Mouse (Mus musculus): Measurements from ENCODE around the gene Olfr12. TPM values are rescaled to one million over a fixed set of nuclear protein-coding genes. Genes with fewer than 3 reads are reported as not detected.

The Olfr12 gene
- polyA plus RNA-seq, 1 experiment, result not detected

GRCm38 (mm10) chr1:92641514-92642272 is 24.1 kb downstream of the Olfr12 start, which contains the start of gene Cops9:
Gene Cops9, minus strand, starts transcription at chr1:92641985.
- DNase-seq (ENCODE audit: low spot score), result peak; percentile 81

DNA sequence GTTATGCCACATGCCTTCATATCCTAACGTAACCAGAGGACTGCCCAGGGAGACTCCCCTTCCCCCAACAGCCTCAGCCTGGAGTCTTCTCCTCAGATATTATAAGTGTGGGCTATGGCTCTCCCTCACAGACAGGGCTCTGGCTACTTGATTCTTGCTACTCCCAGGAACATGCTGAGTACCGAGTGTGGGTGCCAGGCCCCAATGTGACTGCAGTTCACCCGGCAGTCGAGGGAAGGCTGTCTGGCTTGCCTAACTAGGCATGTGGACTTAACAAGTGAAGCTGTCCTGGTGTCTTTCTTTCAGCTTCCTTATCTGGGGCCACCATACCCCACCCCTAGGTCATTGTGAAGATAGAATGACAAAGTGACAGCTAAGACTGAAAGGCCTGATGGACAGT is 26.1 kb downstream of the Olfr12 start:
- no peak for DNase-seq (ENCODE audit: low spot score)

GRCm38 (mm10) chr1:92644916-92645315 is 27.3 kb downstream of the Olfr12 start:
- no peak for DNase-seq (ENCODE audit: low spot score)

DNA sequence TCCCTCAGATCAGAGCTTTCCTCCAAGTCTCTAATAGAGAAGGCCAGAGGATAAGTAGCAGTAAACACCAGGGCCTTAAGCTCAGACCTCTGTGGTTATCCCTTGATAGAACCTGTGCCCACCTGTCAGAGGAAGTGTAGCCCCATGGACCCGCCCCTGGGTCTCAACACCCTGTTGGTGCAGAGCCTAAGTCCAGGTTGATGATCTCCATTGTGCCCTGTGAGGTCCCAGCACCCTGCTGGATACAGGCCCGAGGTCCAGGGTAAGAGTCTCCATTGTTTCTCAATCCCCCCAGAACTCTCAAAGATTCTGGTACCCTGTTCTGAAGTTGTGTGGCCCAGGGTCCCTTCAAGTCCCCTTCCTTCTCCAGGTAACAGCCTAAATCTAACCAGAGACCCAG is 28.5 kb downstream of the Olfr12 start:
- no peak for DNase-seq (ENCODE audit: low spot score)

DNA sequence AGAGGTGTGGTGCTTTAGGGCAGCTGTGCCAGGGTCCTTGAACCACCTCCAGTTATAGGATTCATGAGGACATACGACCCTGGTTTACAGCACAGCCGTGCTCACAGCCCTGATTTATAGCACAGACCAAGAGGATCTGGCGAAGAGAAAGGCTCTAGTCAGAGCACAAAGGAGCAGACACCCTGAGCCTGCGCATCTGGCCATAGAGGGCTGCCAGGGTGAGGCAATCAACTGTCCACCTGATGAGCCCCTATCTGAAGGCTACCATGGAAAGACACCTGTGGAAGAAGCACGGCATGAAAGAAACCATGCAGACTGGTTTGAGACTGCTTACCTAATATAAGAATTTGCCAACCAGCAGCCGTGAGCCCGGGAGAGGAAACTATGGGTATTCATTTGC is 29.0 kb downstream of the Olfr12 start:
- DNase-seq (ENCODE audit: low spot score), result no peak

- no peak for DNase-seq (ENCODE audit: low spot score)
Observed at GRCm38 (mm10) chr1:92647026-92647425, 29.4 kb downstream of the Olfr12 start.

GRCm38 (mm10) chr1:92647752-92648151 is 30.2 kb downstream of the Olfr12 start:
- peak; percentile 38 for DNase-seq (ENCODE audit: low spot score)

DNA sequence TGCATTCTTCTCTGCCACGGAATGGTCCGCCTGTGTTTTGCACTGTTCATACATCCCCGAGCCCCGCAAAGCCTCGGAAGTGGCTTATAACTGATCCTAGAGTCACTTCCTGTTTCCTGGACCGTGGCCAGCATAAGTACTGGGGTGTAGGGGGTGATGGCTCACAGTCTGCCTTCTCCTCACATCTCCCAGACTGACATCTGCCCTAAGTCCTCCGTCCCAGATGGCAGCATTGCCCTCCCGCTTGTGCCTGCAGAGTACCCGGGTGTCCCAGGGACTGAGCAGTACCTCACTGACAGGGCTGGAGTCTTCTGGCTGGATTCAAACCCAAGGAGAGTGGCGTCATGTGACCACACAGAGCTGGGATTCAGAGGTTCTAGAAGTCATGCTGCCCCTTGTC is 30.6 kb downstream of the Olfr12 start:
- DNase-seq (ENCODE audit: low spot score), result no peak

DNA sequence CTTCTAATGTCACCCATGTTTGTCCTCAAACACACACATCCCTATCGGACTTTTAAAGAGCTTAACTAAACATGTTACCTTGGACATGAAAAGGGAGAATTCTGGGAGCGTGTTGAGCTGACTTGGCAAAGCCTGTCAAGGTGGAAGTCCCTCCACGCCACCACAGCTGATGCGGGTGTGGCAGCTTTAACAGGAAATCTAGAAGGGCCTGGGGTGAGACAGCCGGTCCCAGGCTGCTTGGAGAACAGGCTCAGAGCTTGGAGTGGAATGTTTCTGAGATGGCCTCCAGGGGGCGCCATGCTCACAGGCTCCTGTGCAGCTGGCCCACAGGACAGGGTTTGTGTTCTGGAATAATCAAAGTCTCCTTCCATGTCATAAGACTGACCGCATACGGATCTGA is 31.1 kb downstream of the Olfr12 start, which contains the start of gene Otos:
Otos (minus strand) TSS at position 169 of the 400 bp plus-strand sequence.
- no peak for DNase-seq (ENCODE audit: low spot score)

- no peak for DNase-seq (ENCODE audit: low spot score)
Observed at GRCm38 (mm10) chr1:92651467-92651866, 33.9 kb downstream of the Olfr12 start.

- no peak for DNase-seq (ENCODE audit: low spot score)
Observed at GRCm38 (mm10) chr1:92653179-92653578, 35.6 kb downstream of the Olfr12 start.

GRCm38 (mm10) chr1:92654676-92655075 is 37.1 kb downstream of the Olfr12 start:
- no peak for DNase-seq (ENCODE audit: low spot score)

- no peak for DNase-seq (ENCODE audit: low spot score)
Observed at GRCm38 (mm10) chr1:92657025-92657820, 39.6 kb downstream of the Olfr12 start.

DNA sequence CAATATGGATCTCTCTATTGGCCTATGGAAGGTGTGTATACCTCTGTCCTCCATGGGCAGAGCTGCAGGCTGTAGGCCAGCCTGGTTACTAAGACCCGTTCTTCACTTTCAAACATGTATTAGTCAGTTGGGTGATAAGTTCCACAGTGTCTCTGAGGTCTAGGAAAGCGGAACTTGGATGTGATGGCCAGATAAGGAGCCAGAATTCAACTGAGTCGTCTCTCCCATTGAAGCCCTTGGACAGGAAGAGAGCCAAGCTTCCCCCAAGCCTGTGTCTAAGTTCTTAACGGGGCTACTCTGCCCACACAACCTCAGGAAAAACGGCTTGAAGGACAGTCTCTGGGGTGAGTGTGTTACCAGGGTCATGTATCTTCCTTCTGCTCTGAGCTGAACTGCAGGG is 41.8 kb downstream of the Olfr12 start:
- no peak for DNase-seq (ENCODE audit: low spot score)

DNA sequence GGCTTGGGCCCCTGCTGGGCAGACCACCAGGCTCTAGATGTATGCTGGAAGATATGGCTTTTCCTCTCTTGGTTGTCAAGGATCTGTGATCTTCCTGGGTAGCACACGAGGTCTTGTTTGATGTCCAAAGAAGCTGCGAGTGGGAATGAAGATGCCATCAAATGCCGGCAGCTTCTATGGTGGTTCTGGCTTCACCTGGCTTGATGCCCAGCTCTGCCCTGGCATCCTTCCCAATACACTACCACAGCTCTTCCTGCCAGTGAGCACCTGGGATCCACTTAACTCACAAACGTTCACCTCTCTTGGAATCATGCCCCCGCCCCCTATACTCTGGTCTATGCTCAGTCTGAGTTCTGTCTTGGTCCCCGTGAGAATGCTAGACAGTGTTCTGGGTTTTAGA is 49.5 kb downstream of the Olfr12 start:
- DNase-seq (ENCODE audit: low spot score), result no peak

- no peak for DNase-seq (ENCODE audit: low spot score)
Observed at GRCm38 (mm10) chr1:92669430-92669829, 51.8 kb downstream of the Olfr12 start.

GRCm38 (mm10) chr1:92671326-92671725 is 53.7 kb downstream of the Olfr12 start:
- no peak for DNase-seq (ENCODE audit: low spot score)

Other genes with a start within 250 kb of the Olfr12 start
- 94.5 and 96.3 TPM in 2 replicates for gene Ndufa10, start 143.9 kb upstream of the Olfr12 start, polyA plus RNA-seq (2012; rRNA removed)
- not detected in 2 replicates for gene Olfr1416, start 132.7 kb upstream of the Olfr12 start, polyA plus RNA-seq (2012; rRNA removed)
- not detected in 2 replicates for gene Olfr1415, start 121.7 kb upstream of the Olfr12 start, polyA plus RNA-seq (2012; rRNA removed)
- not detected in 2 replicates for gene Olfr1414, start 99.1 kb upstream of the Olfr12 start, polyA plus RNA-seq (2012; rRNA removed)
- not detected in 2 replicates for gene Olfr1413, start 46.5 kb upstream of the Olfr12 start, polyA plus RNA-seq (2012; rRNA removed)
- gene Olfr1412, start 32.0 kb upstream of the Olfr12 start, polyA plus RNA-seq (2012; rRNA removed), result not detected in 2 replicates
- not detected in 2 replicates for gene Olfr1411, start 23.4 kb upstream of the Olfr12 start, polyA plus RNA-seq (2012; rRNA removed)
- not detected in 2 replicates for gene Olfr1410, start 12.0 kb upstream of the Olfr12 start, polyA plus RNA-seq (2012; rRNA removed)
- 247 and 282 TPM in 2 replicates for gene Cops9, start 24.2 kb downstream of the Olfr12 start, polyA plus RNA-seq (2012; rRNA removed)
- 0.14 and 0.15 TPM in 2 replicates for gene Otos, start 31.1 kb downstream of the Olfr12 start, polyA plus RNA-seq (2012; rRNA removed)
- gene Gpc1, start 213.9 kb downstream of the Olfr12 start, polyA plus RNA-seq (2012; rRNA removed), result 14.0 and 18.3 TPM in 2 replicates